Mouse (Mus musculus): Measurements from ENCODE around the gene Dnaic1.

Gene Dnaic1

DNA sequence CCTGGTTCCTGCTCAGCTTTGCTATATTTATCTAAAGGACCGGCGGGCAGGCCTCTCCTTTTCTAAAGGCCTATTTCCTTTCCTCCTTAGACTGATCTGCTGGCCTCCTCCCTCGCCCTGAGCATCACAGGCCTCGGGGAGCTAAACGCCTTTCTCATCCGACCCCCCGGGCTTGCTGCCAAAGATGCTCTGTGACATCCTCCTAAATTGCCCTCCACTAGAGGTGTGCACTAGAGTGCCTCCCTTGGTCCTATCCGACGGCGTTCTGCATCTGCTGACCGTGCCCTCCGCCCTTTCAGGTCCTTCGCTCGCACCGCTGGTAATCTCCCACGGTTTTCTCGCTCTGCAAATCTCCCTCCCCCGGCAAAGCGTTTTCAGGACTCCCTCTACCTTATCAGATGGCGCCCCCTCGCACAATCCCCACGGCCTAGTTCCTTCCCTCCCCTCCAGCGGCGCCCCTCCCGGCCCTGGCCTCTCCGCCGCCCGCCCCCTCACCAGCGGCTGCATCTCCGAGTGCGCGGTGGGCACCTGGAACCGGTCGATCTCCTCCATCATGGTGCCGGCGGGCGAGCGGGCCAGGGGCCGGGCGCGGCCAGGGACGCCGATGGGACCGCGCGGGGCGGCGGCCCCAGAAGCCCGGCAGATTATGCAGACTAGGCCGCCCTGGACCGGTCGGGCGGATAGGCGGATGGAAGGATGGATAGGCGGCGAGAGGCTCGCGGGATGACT, 729 bp upstream of the Dnaic1 start:
- in situ Hi-C loops (cut with MboI, MseI) = loop anchor here (5.0 to 25.0 kb wide), 2 partner anchors 102 to 1468 kb away; partner anchors contain the start of genes Fam214b, Nudt2, Pigo and Stoml2

DNA sequence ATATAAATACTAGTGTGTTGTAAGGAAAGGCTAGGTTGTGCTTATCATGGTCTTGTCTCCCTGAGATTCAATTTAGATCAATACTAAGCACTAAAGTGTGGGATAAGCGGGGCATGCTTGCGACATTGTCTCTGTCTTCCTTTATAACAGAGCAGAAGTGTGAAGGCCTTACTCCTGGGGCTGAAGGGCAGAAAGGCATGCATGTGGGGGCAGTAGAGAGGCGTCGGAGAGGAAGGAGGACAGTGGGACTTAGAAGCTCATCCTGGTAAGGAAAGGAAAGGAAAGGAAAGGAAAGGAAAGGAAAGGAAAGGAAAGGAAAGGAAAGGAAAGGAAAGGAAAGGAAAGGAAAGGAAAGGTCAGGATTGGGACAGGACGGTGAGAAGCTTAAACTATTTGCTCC, 1.9 kb downstream of the Dnaic1 start:
- in situ Hi-C loops (cut with MboI, MseI) = loop anchor here (25.0 kb wide), 1 partner anchor 1466 kb away; the partner anchor contains the start of genes Fam214b, Pigo and Stoml2

DNA sequence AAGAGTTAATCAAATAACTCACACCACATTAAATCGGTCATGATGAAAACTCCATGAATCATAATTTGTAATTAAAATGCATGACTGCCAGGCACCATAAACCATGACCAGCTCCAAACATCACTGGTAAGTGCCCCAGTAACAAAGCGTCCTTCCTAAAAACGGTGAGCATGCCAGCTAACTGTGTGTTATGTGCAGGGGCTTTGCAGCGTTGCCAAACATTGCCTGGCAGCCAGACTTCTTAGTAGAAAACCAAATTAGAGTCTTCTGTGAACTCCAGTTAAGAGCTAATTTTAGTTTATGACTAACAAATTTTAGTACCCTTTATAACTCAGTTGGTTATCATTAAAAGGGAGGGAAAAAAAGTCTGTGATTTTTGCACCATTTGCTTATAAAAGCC, 3.9 kb downstream of the Dnaic1 start:
- in situ Hi-C loops (cut with MboI, MseI) = loop anchor here (25.0 kb wide), 1 partner anchor 1464 kb away; the partner anchor contains the start of genes Fam214b, Pigo and Stoml2

DNA sequence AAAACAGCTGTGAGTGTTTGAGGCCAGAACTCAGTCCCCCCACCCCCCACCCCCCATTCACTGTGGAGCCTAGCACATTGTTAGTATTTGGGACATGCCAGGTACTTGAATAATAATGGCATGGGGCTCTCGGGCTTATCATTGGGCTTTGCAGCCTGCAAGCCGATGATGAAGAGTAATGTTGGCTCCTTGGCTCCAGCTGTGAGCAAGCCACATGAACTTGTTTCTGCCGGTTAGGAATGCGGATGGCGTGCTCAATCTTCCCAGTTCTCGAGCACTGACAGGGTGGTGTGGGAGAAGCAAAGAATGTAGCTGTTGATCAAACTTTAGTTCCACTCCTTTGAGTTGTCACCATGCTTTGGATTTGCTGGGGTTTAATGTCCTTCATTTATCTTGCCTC, 6.3 kb downstream of the Dnaic1 start:
- in situ Hi-C loops (cut with MboI, MseI) = no loop called here

DNA sequence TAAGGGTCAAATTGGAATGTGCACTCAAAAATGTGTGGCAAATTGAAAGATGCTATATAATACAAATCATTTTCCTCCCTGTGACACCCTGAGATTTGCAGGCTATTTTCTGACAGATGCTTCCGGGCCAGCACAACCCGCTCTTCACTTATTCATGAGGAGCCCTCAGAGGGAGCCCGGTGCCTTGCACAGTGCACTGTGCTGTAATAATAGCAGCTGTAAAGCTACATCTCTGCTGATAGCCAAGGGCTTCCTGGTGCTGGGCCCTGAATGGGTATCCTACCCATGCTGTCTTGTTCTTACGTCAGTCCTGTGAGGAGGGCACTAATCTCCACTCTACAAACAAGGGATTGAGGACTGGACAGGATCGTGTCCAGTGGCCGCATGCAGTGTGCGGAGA, 13.8 kb downstream of the Dnaic1 start:
- in situ Hi-C loops (cut with MboI, MseI) = no loop called here

DNA sequence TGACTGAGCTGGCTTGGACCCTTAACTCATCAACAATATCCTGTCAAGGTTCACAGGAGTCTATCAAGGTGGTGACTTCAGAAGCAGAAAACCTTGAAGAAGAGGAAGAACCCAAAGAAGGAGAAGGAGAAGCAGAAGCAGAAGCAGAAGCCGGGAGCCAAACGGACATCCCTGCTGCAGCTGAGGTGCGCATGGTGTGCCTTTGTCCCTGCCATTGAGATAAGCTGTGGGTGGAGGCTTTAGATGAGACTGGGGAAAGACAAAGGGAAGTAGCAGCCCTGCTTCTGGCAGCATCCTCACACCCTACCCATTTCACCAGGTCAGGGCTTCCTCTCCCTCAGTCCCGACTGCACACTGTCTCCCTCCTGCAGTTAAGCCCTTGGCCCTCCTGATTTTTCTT, 33.2 kb downstream of the Dnaic1 start:
- in situ Hi-C loops (cut with MboI, MseI) = no loop called here

DNA sequence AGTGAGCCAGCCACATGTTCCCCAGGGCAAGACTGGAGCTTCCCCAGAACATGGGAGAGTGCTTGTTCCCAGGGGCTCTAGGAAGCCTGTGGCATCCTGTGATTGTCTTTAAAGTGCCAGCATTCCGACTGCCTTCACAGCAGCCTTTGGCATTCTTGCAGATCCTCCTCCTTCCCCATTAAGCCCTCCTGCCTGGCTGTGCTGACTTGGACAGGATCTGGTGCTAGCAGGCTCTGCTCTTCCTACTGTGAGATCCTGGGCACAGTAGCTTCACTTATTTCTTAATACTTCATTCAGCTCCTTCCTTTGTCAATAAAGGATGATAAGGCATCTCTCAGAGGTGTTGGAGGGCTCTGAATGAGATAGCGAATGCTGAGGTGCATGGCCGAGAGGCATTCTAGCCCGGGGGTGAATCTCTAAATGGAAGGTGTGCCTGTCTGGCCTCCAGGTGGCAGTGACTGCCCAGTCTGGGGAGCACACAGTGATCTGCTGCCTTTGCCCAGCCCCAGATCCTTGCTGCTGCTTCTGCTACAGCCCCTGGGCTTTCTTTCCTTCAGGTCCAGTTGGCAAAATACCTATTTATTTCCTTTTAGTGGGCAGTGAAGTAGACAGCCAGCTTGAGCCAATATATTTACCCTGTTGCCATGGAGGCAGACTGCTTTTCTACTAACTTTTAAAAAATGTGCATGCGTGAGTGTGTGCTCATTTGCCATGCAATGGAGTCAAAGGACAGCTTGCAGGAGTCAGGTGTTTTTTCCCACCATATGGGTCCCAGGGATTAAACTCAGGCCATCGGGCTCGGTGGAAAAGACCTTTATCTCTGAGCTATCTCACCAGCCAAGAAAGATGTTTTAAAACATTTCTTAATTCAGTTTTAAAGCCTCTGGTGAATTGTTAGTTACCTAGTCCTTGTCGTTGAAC, 35.2 kb downstream of the Dnaic1 start:
- in situ Hi-C loops (cut with MboI, MseI) = no loop called here

DNA sequence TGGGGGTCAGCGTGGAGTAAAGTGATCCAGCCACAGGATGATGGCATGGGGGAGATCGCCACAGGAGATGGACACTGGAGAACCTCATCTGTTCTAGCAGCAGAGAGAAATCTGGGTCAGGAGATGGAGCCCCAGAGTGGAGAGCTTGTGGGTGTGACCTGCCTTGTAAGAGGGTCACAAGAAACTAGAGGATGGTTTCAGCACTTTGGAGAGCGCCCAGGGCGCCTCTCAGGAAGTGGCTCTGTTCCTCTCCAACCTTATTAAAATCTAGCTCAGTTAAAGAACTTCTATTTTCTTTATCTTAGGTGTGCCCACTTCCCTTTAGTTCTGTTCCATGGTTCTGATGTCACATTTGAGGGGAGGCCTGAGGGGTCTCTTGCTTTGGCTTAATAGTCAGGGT, 37.2 kb downstream of the Dnaic1 start:
- in situ Hi-C loops (cut with MboI, MseI) = no loop called here

DNA sequence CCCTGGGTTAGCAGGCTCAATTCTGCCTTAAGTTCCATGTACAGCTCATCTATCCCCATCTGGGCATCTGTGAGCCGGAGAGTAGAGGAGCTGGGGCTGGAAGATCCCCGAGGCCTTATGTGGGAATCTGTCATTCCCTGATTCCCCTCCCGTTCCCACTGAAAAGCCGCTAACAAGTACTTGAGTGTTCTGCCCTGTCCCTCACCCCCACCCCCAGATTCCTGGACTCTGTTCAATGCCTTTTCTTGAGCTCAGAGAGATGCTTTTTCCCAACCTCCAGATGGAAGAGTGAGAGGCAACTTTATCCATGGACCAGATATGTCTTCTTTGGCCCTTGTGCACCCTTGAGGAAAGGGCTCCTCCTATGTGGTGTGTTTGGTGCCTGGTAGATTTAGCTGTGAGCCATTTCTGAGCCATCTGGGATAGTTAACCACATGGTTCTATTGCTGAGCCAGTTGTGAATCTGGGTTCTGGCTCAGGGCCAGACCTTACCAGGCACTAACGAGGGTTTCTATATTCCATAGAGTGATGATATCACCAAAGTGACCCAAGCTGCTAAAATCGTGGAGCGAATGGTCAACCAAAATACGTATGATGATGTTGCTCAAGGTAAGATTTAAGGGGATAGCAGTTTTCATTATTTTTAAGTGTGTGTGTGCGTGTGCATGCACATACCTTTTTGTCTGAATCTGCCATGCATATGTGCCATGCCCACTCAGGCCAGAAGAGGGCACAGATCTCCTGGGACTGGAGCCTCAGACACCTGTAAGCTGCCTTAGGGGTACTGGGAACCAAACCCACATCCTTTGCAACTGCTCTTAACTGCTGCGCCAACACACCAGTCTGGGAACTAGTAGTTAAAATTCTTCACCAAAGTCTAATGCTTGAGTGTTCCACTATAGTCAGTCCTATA, 40.4 kb downstream of the Dnaic1 start:
- in situ Hi-C loops (cut with MboI, MseI) = loop anchor here (5.0 kb wide), 2 partner anchors 53 to 83 kb away; no protein-coding TSS in a partner anchor

DNA sequence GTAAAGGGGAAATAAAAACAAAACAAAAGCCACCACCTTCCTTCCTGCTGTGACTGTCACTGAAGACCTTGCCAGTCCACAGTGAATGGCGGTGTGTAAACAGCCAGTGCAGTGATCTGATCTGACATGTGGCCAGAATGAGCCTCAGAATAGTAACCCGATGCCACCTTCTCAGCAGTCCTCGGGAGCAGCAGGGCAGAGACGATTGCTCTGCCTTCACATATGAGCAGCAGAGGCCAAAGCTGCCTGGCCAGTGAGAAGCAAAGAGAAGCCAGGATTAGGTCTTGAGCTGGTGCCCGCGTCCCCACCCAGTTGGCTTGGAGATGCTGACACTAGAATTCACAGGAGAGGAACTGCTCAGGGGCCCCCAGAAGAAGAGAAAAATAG, 41.0 kb downstream of the Dnaic1 start:
- in situ Hi-C loops (cut with MboI, MseI) = loop anchor here (5.0 kb wide), 2 partner anchors 53 to 83 kb away; no protein-coding TSS in a partner anchor

DNA sequence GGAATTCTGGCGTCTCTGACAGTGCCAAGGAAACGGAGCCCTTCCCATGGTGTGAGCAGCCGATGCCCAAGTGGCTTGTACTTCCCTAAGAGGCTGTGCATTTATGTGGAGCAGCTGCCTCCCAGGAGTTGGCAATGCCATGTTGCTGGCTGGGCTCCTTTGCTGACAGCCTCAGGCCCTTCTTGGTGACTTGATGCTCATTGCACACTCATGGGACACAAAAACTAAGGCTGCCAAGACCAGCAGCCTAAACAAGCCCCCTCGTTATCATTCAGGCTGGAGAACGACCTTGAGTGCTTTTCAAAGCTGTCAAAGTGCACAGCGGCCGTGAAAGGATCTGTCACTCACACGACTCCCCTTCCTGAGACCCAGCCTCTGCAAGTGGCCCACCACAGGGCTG, 42.6 kb downstream of the Dnaic1 start:
- in situ Hi-C loops (cut with MboI, MseI) = loop anchor here (5.0 kb wide), 2 partner anchors 55 to 85 kb away; no protein-coding TSS in a partner anchor

DNA sequence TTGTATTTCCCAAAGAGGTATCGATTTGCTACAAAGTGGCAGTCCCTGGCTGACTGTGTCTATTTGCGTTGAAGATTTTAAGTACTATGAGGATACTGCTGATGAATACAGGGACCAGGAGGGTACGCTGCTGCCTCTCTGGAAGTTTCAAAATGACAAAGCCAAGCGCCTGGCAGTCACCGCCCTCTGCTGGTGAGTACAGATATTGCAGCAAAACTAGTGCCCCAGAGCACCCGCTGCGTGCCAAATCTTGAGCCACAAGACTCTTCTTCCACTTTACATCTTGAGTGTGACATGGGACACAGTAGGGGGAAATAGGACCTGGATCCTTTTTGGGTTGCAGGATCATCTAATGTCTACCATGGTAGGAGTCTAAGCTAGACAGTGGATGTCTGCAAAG, 44.6 kb downstream of the Dnaic1 start:
- in situ Hi-C loops (cut with MboI, MseI) = loop anchor here (5.0 kb wide), 2 partner anchors 57 to 87 kb away; no protein-coding TSS in a partner anchor

DNA sequence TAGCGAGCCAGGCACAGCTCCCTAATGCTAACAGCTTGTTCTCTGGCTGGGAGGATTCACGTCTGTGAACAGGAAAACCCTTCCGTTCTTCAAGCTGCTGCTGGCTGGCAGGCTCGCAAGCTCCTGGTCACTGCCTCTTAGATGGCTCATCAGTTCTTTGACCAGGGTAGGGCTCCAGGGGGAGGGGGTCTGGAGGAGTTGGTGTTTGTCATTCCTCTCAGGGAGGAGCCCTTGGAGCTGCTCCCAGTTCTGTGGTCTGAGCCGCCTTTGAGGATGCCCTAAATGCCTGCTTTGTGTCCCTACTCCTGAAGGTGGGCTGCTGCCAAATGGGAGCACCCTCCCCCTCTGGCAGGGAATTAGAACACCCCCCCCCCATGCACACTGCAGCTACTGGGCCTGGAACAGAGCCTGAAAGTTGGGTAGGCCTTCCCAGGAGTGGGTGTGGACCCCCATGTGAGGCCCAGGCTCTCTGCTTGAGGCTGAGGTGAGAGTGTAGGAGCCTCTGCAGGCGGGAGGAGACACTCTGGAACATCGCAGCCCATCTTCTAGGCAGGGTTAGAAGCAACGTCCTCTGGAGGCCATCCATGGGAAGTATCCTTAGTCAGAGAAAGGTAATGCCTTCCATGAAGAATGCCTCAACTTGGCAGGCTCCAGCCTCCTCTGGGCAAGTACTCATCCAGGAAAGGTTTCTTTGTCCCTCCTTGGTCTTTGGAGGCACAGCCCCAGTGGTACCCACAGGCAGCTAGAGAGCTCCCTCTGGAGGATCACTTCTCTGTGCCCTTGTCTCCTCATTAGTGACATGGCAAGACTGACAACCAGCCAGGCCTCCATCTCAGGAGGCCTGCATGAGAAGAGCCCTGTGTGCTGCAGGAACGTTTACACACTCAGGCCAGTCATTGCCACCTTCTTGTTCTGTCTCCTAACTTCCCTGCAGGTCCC, 46.4 kb downstream of the Dnaic1 start:
- in situ Hi-C loops (cut with MboI, MseI) = no loop called here

DNA sequence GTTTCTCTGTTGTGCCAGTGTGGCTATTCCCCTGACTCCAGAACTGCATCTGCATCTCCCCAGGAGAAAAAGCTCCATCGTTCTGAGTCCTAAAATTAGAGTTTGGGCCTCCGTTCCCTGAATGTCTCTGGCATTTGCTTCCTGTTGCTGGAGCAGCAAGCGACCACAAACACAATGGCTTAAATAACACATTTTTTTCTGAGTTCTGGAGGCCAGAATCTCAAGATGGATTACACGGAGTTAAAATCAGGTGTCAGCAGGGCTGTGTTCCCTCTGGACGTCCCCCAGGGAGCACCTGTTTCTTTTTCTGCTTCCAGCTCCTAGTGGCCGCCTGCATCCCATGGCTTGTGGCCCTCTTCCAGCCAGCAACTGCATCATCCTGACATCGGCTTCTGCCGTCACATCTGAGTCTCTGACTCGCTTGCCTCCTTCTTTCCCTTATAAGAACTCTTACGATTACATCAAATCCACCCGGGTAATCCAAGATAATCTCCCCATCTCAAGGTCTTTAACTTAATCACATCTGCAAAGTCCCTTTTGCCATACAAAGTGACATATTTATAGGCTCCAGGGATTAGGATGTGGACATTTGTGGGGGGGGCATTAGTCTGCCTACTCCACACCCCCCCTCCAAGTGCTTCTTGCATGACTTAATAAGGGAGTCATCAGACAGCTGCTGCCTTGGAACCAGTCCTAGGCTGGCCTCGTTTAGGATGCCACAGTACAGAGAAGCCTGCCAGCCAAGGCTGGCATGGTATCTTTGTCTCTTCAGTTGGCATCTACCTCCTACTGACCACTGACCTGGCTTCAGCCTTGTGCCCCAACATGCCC, 49.6 kb downstream of the Dnaic1 start:
- in situ Hi-C loops (cut with MboI, MseI) = no loop called here

DNA sequence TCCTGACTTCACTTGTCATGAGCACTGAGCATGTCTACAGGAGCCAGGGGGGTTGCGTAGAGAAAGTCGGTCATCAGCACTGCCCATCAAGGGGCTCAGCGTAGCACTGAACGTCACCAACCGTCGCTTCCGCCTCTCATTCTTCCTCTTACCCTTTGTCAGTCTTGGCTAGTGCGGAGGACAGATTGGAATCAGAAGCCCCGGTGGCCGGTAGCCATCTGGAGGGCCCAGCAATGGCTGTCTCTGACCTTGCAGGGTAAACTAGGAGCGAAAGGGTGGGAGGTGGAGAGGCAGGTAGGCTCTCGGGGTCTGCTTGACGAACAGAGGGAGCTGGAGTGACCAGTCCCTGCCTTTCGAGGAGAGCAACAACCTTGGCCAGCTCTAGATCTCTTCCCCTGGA, 52.5 kb downstream of the Dnaic1 start:
- in situ Hi-C loops (cut with MboI, MseI) = no loop called here

DNA sequence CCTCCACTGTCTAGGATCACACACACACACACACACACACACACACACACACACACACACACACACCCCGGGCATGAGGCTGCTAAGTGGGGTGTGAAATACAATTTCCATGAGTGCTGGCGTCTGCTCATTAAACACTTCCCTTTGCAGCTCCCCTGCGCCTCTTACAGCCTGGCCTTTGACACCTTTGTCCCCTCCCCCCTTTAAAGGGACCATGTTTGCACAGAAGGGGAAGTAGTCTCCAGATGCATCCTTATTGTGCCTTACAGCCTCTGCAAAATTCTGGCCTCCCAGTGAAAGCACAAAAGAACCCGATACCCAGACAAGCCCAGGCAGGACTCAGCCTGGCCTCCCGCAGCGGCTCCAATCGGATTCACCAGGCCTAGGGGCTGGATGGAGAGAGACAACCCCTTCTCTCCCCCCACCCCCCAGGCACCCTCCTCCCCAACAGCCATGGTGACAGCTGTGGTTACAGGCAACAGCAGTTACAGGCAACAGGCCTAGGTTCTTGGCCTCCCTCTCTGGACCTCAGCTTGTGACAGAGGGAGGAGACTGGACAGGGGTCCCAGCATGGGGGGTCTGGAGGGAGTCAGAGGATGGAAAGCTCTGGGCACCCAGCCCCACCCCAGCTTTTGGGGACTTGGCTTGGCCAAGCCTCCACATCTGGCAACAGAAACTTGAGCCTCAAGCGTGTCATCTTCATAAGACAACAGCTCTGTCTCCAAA, 58.8 kb downstream of the Dnaic1 start:
- in situ Hi-C loops (cut with MboI, MseI) = no loop called here

DNA sequence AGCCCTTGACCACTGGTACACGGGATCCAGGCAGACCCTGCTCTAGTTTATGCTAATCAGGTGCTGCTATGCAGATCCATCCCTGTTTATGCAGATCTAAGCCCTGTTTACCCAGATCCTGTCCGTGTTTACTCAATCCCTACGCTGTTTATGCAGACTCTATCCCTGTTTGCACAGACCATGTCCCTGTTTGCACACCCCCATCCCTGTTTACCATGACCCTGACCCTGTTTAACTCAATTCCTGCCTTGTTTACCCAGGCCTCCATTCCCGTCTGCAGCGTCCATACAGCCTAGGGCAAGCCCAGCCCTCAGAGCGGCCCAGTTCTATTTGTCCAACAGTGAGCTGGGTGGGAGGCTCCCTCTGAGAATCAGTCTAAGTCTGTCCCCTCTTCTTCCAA, 60.6 kb downstream of the Dnaic1 start:
- in situ Hi-C loops (cut with MboI, MseI) = no loop called here

DNA sequence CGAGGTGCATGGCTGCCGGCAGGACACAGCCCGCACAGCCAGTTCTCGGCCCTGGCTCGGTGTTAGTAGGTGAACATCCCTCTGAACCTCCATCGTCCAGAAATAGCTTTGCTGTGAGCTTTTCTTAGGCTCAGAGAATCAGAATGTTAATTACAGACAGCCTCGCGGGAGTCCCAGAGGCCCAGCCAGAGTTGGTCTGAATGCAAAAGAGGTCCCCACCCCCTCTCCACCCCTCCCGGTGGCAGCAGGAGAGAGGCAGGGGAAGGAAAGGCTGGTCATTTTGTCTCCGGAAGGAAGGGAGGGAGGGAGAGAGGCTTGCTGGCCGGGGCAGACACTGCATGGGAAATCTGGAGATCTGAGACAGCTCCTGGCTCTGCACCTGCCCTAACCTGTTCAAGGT, 61.8 kb downstream of the Dnaic1 start:
- in situ Hi-C loops (cut with MboI, MseI) = no loop called here

DNA sequence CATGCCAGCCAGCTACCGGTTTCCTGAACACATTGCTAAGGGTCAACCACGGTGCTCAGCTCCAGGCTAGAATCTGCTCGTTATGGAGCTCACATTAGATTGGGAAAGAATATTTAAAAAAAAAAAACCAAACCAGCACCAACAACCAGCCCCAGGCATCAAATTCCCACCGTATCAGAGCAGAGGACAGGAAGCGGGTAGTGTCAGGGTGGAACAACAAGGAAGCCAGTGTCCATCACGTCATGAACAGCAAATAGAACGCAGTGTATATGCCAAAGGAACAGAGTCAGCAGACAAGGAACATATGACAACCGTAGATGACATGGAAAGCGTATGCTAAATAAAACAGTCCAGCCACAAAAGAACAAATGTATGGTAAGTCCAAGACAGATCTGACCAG, 63.4 kb downstream of the Dnaic1 start:
- in situ Hi-C loops (cut with MboI, MseI) = no loop called here
